Mouse (Mus musculus): ENCODE measurements around the gene Mindy1.

Mindy1 gene

GRCm38 (mm10) chr3:95294316-95294715 lies 13.2 kb downstream of the Mindy1 start:
- no peak for DNase-seq (ENCODE audit: inconsistent ontology term)

DNA sequence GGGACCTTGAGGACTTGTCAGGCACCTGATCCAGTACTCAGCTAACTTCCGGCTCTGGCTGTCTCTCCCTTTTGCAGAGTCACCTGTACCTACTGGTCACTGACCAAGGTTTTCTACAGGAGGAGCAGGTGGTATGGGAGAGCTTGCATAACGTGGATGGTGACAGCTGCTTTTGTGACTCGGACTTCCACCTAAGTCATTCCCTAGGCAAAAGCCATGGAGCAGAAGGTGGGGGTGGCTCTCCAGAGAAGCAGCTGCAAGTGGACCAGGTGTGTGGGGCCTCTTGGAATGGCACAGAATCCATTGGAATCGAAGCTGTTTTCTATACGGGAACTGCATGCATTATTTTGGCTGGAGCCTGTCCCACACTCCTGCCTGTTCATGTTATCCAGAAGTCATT lies 13.6 kb downstream of the Mindy1 start:
- no peak for DNase-seq (ENCODE audit: inconsistent ontology term)

- no peak for DNase-seq (ENCODE audit: inconsistent ontology term)
These were observed 14.4 kb downstream of the Mindy1 start for GRCm38 (mm10) chr3:95295321-95296102.

GRCm38 (mm10) chr3:95296103-95296469 lies 14.9 kb downstream of the Mindy1 start:
- DNase-seq (ENCODE audit: inconsistent ontology term) = peak; percentile 52

DNA sequence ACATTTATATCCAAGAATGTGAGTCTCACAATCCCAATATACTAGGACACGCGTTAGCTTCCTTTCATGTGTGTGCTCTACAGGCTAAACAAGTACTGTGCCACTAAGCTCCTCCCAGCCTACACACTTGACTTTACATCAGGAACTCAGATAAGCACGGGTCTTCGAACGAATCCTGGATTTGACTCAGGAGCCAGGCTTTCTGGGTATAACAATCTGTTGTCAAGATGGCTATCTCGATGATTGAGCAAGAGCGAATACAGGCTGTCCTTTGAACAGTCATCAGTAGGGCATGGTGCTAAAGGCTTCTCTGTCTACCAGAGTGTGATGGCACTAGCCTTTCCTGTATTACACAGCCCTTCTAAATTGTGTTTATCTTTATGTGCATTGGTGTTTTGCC lies 16.9 kb downstream of the Mindy1 start:
- no peak for DNase-seq (ENCODE audit: inconsistent ontology term)

- DNase-seq (ENCODE audit: inconsistent ontology term) = no peak
These were observed 20.2 kb downstream of the Mindy1 start for GRCm38 (mm10) chr3:95301204-95301796.

- DNase-seq (ENCODE audit: inconsistent ontology term) = no peak
These were observed 25.1 kb downstream of the Mindy1 start for GRCm38 (mm10) chr3:95306244-95306643.

- no peak for DNase-seq (ENCODE audit: inconsistent ontology term)
These were observed 26.0 kb downstream of the Mindy1 start, which contains the start of gene Anxa9 for GRCm38 (mm10) chr3:95307100-95307499. Gene Anxa9, minus strand, starts transcription at chr3:95307176.

GRCm38 (mm10) chr3:95310496-95310895 lies 29.4 kb downstream of the Mindy1 start:
- DNase-seq (ENCODE audit: inconsistent ontology term) = no peak

- DNase-seq (ENCODE audit: inconsistent ontology term) = peak; percentile 58
These were observed 30.1 kb downstream of the Mindy1 start for GRCm38 (mm10) chr3:95310968-95311882.

DNA sequence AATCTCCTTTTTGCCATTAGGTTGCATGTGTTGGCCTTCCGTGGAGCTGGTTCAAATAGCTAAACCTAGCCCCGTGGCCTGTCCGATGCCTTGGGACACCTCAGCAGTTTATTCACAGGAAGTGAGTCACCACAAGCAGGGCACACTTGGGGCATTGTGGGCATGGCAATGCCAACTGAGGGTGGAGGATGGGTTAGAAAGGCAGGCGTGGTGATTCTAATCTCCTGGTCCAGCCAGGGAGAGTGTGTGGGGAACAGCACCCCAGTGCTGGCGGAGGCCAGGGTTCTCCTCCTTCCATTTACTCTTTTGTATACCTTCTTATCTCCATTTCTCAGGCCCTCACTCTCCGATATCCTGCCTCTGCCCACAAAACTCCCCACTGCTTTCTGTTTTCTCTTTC lies 31.5 kb downstream of the Mindy1 start:
- DNase-seq (ENCODE audit: inconsistent ontology term) = peak; percentile 56

DNA sequence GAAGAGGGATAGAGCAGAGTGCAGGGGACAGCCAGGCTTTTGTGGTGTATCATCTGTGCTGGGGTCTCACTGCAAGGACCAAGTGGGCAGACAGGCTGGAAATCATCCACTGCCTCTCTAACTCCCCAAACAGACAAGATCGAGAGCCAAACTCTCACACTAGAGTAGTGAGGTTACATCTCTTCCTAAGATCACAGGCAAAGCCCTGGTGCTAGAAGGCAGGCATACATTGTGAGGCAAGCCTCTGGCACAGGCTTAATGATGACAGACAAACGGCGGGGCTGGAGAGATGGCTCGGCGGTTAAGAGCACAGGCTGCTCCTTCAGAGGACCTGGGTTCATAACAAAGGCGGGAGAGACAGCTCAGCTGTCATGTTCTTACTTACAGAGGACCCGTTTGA lies 32.3 kb downstream of the Mindy1 start:
- DNase-seq (ENCODE audit: inconsistent ontology term) = no peak

- no peak for DNase-seq (ENCODE audit: inconsistent ontology term)
These were observed 32.9 kb downstream of the Mindy1 start for GRCm38 (mm10) chr3:95314075-95314474.

GRCm38 (mm10) chr3:95314486-95315093 lies 33.4 kb downstream of the Mindy1 start, which contains the start of gene Cers2:
Gene Cers2, plus strand, starts transcription at chr3:95314791.
- DNase-seq (ENCODE audit: inconsistent ontology term) = no peak

GRCm38 (mm10) chr3:95315094-95315843 lies 34.1 kb downstream of the Mindy1 start:
- peak; percentile 96 for DNase-seq (ENCODE audit: inconsistent ontology term)

DNA sequence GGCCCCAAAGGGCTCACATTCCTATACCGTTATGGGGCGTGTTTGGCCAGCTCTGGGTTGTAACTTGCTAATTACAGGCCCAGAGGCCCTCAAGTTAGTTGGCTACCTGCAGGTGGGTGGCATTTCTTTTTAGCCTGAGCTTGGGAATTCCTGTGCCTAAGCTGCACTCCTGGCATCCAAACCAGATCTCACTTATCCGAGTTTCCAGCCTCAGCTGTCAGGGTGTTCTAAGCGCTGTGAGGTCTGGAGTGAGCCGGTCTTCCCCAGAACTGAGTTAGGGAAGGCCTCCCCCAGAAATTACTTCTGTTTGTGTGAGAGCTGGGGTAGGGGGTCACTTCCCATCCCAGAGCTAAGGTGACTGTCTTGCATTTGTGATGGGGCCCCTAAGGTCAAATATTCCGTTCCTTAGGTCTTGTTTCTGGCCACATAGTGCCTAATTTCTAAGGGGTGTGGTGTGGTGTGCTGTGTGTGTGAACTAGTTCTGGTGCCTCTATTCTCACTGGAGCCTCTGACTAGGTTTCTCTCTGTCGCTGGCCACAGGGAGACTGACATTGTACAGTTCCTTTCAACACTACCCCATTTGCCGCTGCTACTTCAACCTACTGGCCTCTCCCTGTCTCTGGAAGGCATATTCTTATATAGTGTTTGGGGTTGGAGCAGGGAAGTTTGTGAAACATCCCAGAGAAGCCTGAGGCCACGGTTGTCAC lies 34.9 kb downstream of the Mindy1 start:
- no peak for DNase-seq (ENCODE audit: inconsistent ontology term)

- peak; percentile 51 for DNase-seq (ENCODE audit: inconsistent ontology term)
These were observed 36.4 kb downstream of the Mindy1 start for GRCm38 (mm10) chr3:95317414-95318080.

DNA sequence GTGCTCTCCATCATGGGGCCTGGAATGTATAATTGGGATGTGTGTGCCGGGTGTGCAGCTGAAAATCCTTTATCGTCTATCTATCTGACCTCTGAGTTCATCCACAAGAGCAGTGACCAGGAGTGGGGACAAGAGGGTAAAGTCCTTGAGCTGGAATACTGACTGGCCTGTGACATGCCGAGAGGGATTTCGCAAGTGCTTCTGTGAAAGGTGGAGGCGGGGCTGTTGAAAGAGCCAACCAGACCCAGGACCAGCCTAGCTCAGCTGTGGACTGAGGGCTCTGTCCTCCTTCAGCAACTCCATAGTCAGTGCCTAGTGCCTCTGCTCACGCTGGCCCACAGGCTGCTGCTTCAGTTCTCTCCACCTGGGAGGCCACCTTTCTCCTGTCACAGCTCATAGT lies 37.4 kb downstream of the Mindy1 start:
- DNase-seq (ENCODE audit: inconsistent ontology term) = peak; percentile 61

DNA sequence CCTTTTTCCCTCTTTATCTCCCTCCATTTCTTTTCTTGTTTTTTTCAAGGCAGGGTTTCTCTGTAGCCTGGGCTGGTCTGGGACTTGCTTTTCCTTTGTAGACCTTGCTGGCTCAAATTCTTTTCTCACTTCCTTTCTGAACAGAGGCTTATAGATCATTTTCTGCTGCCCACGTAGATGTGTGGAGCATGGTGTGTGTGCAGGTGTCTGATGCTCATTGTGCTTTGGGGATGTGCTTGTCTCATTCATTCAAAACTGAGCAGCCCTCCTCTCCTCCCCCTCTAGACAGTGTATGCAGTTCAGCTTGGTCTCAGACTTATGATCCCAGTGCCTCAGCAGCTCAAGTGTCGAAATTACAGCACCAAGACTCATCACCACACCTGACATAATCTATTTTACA lies 38.0 kb downstream of the Mindy1 start:
- no peak for DNase-seq (ENCODE audit: inconsistent ontology term)
